Mouse (Mus musculus): ENCODE measurements around the gene Ccdc66. TPM values are rescaled to one million over a fixed set of nuclear protein-coding genes. Genes with fewer than 3 reads are reported as not detected.

Ccdc66 gene
- polyA plus RNA-seq, 1 experiment from 2014 or later: 5.1 TPM

DNA sequence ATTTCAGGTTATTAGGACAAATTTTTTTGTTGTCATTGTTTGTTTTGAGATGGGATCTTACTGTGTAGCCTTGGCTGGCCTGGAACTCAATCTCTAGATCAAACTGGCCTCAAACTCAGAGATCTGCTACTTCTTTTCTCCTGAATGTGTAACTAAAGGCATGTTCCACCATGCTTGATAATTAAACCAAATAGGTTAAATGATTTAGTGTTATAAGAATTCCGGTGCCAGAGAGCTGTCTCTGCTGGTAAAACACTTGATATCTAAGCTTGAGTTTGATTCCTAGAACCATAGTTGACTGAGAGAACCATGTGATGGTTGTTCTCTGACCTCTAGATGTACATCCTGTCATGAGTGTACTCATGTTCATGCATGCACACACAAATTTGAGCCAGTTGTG, 72.1 kb downstream of the Ccdc66 start:
- H3K36me3 ChIP-seq: peaks cover 56% of the 10 kb centered on the region
- H3K9ac ChIP-seq: no peak overlapping the region
- H3K27me3 ChIP-seq (replicated peaks): no peaks in the 10 kb centered on the region
- no peaks in the 10 kb centered on the region for H3K9me3 ChIP-seq (replicated peaks)
- no peak for ATAC-seq
- no peak overlapping the region for H3K4me2 ChIP-seq
- no peaks in the 10 kb centered on the region for H3K4me1 ChIP-seq
- H3K27ac ChIP-seq: no peak overlapping the region
- no peak overlapping the region for H3K4me3 ChIP-seq
- 89% methylated on average over 1 of the region's 1 CpGs for WGBS (ENCODE audit: insufficient replicate concordance)

DNA sequence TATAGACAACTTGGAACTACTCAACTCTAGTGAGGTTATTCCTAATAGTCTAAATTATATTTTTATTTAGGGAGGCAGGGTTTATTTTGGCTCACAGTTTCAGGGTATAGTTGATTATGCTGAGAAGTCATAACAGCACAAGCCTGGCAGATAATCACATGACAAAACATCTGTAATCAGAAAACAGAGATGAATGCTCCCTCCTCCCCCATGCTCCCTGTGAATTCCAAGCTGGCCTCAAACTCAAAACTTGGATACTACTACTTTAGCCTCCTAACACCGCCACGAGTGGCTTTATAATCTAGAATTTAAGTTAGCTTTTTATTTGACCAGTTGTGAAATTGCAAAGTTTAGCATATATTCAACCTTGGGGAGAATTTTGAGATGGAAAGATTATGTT, 76.2 kb downstream of the Ccdc66 start:
- Histone ChIP-seq H3K4me2 (no peak overlapping the region), H3K27me3 (replicated peaks) (no peaks in the 10 kb centered on the region; the same call in 1 of the 2 replicates), H3K9me3 (replicated peaks) (peaks cover 10% of the 10 kb centered on the region), H3K4me1 (peaks cover 12% of the 10 kb centered on the region), H3K9ac (no peak overlapping the region), H3K27ac (no peak overlapping the region), H3K4me3 (no peak overlapping the region), H3K36me3 (peaks cover 53% of the 10 kb centered on the region)
- ATAC-seq: no peak
- WGBS (ENCODE audit: insufficient replicate concordance): 88% methylated on average over 2 of the region's 2 CpGs

Other genes starting within 250 kb of the Ccdc66 start
- 9.3 and 9.4 TPM in 2 replicates for gene Fam208a, start 79.6 kb downstream of the Ccdc66 start, polyA plus RNA-seq (2016; fragmentation: Nextera tagmentation; extraction: Ambion mirVana)
- gene Erc2, start 114.0 kb upstream of the Ccdc66 start, polyA plus RNA-seq (2016; fragmentation: Nextera tagmentation; extraction: Ambion mirVana): 0.51 and 0.77 TPM in 2 replicates